Mouse (Mus musculus): ENCODE results near the gene Gadl1. TPM values are rescaled to one million over a fixed set of nuclear protein-coding genes. Genes with fewer than 3 reads are reported as not detected.

The Gadl1 gene
- polyA plus RNA-seq, 1 experiment: not detected

DNA sequence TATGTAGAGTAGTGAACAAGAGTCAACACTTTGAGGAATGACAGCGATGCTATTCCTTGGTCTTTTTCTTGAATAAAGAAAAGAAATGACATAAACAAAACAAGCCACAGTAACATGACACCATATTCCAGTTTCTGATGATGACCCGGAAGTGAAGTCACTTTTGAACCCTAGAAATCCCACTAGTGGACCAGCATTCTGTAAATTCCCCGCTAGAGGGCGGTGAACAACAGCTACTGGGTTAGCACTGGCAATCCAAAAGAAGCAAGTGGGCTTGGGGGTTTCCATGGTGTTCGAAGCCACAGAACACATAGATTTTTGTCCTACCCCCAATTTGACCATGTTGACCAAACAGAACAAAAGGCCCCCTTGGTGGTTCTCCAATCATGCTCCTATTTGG, 178.6 kb downstream of the Gadl1 start:
- no peak for TF ChIP-seq GATA1 (IDR thresholded peaks at IDR 0.05; ENCODE audit: low read length)

GRCm38 (mm10) chr9:116088912-116089311, 179.7 kb downstream of the Gadl1 start:
- TF ChIP-seq GATA1 (IDR thresholded peaks at IDR 0.05; ENCODE audit: low read length): no peak

GRCm38 (mm10) chr9:116090296-116090695, 181.0 kb downstream of the Gadl1 start:
- no peak for TF ChIP-seq GATA1 (IDR thresholded peaks at IDR 0.05; ENCODE audit: low read length)

DNA sequence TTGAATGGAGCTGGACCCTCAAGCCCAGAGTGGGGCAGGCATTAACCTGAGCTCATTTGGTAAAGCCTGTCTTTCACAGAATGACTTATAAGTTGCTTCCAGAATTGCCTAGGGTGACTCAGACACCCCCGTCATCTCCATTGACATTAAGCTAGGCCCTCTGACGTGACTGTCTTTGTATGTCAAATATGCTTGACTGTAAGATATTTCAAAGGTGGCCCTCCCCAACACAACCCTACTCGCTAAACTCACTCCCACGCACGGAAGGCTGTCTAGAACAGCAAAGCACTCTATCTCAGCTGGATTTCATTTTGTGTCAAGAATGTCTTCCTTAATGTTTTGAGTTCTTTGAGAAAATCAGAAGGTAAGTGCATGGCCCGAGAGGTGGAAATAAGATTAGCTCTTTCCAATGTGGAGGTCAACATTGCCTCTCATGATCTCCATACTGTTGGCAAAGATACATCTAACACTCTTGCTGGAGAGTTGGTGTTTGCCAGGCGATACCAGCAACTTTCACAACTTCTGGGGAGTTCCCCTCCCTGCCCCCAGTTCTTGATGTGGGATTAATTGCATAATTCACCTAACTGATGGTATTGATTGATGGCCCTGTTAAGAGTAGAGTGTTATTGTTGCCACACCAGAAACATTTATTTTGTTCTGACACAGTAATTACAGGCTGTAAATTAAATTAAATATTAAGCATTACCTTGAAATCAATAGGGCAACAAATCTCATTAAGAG, 182.0 kb downstream of the Gadl1 start:
- TF ChIP-seq GATA1 (IDR thresholded peaks at IDR 0.05; ENCODE audit: low read length): no peak

- no peak for TF ChIP-seq GATA1 (IDR thresholded peaks at IDR 0.05; ENCODE audit: low read length)
These were observed 182.7 kb downstream of the Gadl1 start for GRCm38 (mm10) chr9:116091921-116092320.

DNA sequence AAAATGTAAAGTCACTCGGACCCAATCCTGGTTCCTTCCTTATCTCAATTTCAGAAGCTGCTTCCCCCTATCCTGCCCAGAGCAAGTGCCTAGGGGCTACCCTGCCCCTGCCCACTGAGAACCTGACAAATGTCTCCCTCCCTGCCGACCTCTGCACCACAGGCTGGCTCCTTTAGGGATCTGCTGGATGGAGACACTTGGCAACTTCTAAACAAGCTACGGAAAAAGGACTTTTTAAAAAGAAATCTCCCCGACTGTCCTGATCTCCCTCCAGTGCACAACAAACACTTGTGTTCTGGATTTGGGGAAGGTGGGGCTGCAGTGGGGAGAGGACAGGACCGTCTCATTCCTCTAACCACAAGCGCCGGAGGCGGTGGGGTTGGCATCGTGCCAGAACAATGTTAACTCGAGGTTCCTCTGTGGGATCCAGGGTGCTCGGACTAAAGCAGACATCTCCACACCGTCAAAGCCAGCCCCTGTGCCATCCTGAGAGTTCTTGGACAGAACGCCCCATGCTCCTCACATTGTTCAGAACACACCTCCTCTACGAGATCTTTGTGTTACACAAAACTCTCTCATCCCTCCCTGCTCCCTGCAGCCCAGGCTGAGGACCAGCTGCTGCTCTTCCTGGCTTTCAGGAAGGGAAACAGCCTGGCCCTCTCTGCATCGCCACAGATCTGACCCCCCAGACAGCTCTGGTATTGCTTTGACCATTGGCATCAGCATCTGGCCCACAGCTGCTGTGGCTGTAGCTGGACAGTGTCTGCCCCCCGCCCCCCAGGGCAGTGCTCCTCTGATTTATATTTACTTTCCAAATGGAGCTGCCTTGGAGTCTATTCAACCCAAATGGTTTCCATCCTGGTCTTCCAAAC, 189.7 kb downstream of the Gadl1 start:
- TF ChIP-seq GATA1 (IDR thresholded peaks at IDR 0.05; ENCODE audit: low read length): no peak

GRCm38 (mm10) chr9:116099596-116099993, 190.3 kb downstream of the Gadl1 start:
- no peak for TF ChIP-seq GATA1 (IDR thresholded peaks at IDR 0.05; ENCODE audit: low read length)

- TF ChIP-seq GATA1 (IDR thresholded peaks at IDR 0.05; ENCODE audit: low read length): no peak
These were observed 190.8 kb downstream of the Gadl1 start for GRCm38 (mm10) chr9:116100015-116100414.

DNA sequence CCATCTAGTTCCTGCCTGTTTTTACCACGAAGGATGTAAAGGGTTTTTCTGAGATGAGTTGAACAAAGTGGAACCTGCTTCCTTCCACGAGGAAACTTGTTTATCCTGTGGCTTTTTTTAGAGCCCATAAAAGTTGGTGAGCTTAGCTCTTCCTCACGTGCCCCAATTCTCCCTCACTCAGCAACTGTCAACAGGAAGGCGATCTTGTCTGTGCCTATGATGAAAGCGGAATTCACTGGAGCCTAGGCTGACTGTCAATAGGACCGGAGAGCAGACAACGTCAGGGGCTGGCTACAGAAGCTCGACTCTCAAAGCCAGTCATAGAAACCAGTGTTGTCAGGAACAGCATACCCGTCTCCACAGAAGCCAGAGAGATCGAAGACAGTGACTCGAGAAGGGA, 192.6 kb downstream of the Gadl1 start:
- no peak for TF ChIP-seq GATA1 (IDR thresholded peaks at IDR 0.05; ENCODE audit: low read length)

DNA sequence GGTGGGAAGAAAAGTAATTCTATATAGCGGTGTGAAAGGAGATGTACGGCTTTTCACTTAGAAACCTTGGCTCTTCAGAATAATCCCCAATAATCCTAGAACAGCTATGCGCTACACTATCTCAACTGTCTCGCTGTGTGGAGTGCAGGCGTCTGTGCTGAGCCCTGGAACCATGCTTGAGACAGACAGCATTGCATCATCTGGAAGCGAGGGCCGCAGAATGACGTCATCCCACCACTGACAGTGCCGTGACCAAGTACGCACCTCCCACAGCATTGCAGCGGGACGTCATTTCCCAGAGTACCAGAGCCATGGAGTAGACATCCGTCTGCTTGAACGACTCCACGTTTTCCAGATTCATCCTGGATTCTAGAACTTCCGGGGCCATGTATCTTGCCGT, 195.5 kb downstream of the Gadl1 start:
- TF ChIP-seq GATA1 (IDR thresholded peaks at IDR 0.05; ENCODE audit: low read length): no peak

DNA sequence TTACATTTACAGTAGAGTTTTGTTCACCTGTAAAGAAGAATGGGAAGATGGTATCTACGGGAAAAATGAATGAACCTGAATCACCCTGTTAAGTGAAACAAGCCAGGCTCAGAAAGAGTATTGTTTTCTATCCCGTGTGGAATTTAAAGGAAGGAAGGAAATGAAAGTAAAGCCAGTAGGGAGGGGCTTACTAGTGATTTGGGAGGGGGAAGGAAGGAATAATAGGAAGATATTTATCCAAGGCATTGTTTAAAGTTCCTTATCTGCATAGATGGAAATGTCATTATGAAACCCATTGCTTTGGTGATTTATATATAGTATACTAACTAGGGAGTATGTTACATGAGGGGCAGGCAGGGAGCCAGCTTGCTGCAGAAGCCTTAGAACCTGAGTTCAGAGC, 199.5 kb downstream of the Gadl1 start:
- no peak for TF ChIP-seq GATA1 (IDR thresholded peaks at IDR 0.05; ENCODE audit: low read length)

GRCm38 (mm10) chr9:116111149-116111970, 202.1 kb downstream of the Gadl1 start:
- TF ChIP-seq GATA1 (IDR thresholded peaks at IDR 0.05; ENCODE audit: low read length): no peak

GRCm38 (mm10) chr9:116114339-116114738, 205.1 kb downstream of the Gadl1 start:
- no peak for TF ChIP-seq GATA1 (IDR thresholded peaks at IDR 0.05; ENCODE audit: low read length)

DNA sequence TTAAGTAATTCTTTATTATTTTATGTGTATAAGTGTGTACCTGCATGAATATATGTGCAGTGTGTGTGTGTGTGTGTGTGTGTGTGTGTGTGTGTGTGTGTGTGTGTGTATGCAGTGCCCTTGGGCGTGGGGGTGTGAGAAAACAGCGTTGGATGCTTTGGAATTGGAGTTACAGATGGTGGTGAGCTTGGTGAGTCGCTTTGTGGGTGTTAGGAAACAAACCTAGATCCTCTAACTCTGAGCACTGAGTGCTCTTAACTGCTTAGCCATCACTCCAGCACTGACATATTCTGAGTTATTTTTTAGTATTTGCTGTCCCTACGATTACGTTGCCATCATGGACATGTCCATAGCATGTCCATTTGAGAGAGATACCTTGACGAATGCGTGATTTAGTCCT, 206.6 kb downstream of the Gadl1 start:
- TF ChIP-seq GATA1 (IDR thresholded peaks at IDR 0.05; ENCODE audit: low read length): no peak

DNA sequence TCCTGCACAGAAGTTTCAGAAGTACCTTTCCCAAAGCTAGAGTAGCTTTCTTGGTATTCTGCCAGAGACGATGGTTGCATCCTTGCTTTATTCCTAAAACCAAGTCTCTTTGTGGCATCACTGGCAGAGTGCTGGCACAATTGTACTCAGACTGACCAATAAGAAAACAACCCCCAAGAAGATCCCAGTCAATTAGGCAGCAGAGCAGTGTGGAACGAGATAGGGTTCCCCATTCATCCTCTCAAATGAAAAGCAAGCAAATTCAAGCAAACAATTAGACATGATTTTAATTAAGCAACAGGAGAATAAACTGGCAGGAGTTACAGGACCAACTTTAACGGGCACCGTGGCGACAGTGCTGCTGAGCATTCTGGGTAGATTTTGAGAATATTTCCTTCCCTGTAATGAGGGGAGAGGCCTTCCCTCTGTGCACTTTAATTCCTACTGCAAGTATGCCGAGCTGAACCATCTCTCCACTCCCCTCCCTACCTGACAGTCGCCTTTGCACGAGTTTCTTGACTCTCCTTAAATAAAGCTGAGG, 209.1 kb downstream of the Gadl1 start:
- no peak for TF ChIP-seq GATA1 (IDR thresholded peaks at IDR 0.05; ENCODE audit: low read length)

DNA sequence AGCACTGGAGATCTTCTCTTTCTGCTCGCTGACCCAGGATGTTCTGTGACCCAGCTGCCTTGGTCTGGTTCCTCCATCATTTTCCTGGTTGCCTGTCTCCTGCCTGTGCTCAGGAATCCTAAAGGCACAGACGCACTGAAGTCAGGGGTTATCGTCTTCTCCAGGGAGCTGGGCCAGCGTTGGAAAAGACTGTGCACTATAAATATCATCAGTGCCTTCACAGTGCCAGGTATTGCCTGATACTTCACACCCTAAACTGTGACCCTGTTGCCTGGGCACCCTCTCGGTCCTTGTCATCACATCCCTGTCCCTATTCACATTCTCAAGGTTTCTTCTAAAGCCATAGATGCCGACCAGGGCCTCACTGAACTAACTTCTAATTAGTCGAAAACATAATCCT, 210.7 kb downstream of the Gadl1 start:
- TF ChIP-seq GATA1 (IDR thresholded peaks at IDR 0.05; ENCODE audit: low read length): no peak

Data from G1E-ER4 (cell line).